Mouse (Mus musculus): Measurements from ENCODE around the gene Klk10. TPM values are rescaled to one million over a fixed set of nuclear protein-coding genes. Genes with fewer than 3 reads are reported as not detected.

The Klk10 gene
- polyA plus RNA-seq, 1 experiment, result 117 TPM

DNA sequence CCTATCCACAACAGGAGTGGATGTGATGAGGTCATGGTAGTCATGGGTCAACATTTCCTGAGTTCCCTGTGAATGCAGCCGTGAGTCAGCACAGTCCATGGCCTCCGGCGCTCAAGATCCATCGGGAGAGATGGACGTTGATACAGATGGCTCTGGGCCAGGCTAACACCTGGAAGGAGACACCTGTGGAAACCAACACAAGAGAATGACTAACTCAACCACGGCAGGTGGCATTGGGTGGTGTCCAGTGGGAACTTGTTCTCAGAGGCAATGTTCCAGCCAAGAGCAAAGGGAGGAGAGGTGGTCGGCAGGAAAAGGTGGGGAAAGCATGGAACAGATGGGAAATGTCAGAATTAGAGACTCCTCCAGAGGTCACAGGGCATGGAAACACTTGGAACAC is 40.7 kb downstream of the Klk10 start:
- no peak overlapping the region for H3K4me3 ChIP-seq (replicated peaks; ENCODE audit: extremely low read depth, low read depth, low read length)
- no peak for TF ChIP-seq CTCF (IDR thresholded peaks at IDR 0.05; ENCODE audit: insufficient read depth, low read length)
- TF ChIP-seq POLR2A (IDR thresholded peaks at IDR 0.05; ENCODE audit: borderline replicate concordance, extremely low read depth, low read depth, low read length), result no peak
- no peaks in the 10 kb centered on the region for H3K4me1 ChIP-seq (ENCODE audit: control insufficient read depth, insufficient read depth, low read length)
- WGBS, result 86% methylated on average over 7 of the region's 7 CpGs
- no peak for DNase-seq

DNA sequence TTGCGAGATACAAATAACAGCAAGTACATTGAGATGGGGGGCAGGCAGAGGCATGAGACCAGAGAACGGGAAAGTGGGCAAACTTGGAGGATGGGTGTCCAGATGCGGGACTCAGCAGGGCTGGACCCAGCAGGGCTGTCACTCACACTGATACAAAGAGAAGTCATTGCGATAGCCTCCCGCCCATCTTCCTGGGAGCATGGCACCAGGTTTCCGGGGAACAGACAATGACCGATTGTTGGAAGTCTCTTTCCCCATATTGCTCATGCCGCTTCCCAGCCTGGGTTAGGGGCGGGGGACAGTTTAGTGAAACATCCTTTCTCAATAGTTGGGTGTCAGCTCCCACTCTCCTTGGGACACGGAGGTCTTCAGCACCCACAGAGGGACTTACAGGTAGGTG is 43.4 kb downstream of the Klk10 start, which contains the start of gene Klk6:
TSS of gene Klk6 (plus strand) at position 301 of the 400 bp plus-strand sequence.
- whole genome bisulfite sequencing, result 82% methylated on average over 10 of the region's 10 CpGs
- Histone ChIP-seq H3K4me3 (replicated peaks; ENCODE audit: extremely low read depth, low read depth, low read length) (no peak within 1 kb of the TSS), H3K4me1 (ENCODE audit: control insufficient read depth, insufficient read depth, low read length) (no peaks in the 10 kb centered on the region)
- DNase-seq, result no peak
- TF ChIP-seq CTCF (IDR thresholded peaks at IDR 0.05; ENCODE audit: insufficient read depth, low read length) (no peak), POLR2A (IDR thresholded peaks at IDR 0.05; ENCODE audit: borderline replicate concordance, extremely low read depth, low read depth, low read length) (no peak)

DNA sequence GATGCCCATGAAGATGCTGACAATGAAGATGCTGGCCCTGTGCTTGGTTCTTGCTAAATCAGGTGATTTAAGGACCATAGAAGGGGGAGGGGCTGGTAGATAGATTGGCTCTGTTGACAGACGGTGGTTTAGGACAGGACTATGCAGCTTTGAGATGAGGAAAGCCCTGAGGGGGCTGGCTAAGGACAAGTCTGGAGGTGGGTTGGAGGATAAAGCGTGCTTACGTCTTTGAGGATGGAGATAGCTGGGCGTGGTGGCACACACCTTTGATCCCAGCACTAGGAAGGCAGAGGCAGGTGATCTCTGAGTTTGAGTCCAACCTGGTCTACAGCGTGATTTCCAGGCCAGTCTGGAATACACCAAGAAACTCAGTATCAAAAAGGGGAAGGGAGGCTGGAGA is 45.2 kb downstream of the Klk10 start:
- no peak for TF ChIP-seq CTCF (IDR thresholded peaks at IDR 0.05; ENCODE audit: insufficient read depth, low read length)
- no peak for TF ChIP-seq POLR2A (IDR thresholded peaks at IDR 0.05; ENCODE audit: borderline replicate concordance, extremely low read depth, low read depth, low read length)
- no peaks in the 10 kb centered on the region for H3K4me1 ChIP-seq (ENCODE audit: control insufficient read depth, insufficient read depth, low read length)
- H3K4me3 ChIP-seq (replicated peaks; ENCODE audit: extremely low read depth, low read depth, low read length), result no peak overlapping the region
- 84% methylated on average over 5 of the region's 5 CpGs for WGBS
- DNase-seq, result no peak

DNA sequence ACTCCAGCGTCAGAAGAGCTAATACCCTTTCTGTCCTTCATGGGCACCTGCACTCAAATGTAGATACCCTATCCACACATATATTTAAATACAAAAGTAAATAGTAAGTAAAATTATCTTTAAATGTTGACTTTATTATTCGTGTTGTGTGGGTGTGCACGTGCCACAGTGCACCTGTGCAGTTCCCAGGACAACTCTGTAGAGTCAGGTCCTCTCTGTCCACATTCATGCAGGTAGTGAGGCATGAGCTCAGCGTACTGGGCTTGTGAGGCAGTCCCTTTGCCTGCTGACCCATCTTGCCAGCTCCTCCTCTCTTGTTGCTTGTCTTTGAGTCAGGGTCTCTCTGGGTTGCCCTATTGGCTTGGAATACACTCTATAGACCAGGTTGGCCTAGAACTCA is 46.9 kb downstream of the Klk10 start:
- no peaks in the 10 kb centered on the region for H3K4me1 ChIP-seq (ENCODE audit: control insufficient read depth, insufficient read depth, low read length)
- WGBS, result 73% methylated on average over 4 of the region's 4 CpGs
- H3K4me3 ChIP-seq (replicated peaks; ENCODE audit: extremely low read depth, low read depth, low read length), result no peak overlapping the region
- DNase-seq, result no peak
- TF ChIP-seq POLR2A (IDR thresholded peaks at IDR 0.05; ENCODE audit: borderline replicate concordance, extremely low read depth, low read depth, low read length), result no peak
- no peak for TF ChIP-seq CTCF (IDR thresholded peaks at IDR 0.05; ENCODE audit: insufficient read depth, low read length)

DNA sequence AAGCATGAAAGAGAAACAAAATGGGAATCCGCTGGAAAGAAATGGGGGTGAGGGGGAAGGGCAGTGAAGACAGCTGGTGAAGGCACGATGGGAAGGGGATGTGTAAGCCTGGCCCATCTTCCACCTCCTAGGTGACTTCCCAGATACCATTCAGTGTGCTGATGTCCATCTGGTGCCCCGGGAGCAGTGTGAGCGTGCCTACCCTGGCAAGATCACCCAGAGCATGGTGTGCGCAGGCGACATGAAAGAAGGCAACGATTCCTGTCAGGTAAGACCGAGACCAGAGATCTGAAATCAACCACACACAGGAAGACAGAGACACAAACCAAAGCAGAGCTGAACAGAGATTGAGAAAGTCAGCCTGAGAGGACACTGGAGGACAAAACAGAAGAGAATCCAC is 48.2 kb downstream of the Klk10 start:
- no peaks in the 10 kb centered on the region for H3K4me1 ChIP-seq (ENCODE audit: control insufficient read depth, insufficient read depth, low read length)
- H3K4me3 ChIP-seq (replicated peaks; ENCODE audit: extremely low read depth, low read depth, low read length), result no peak overlapping the region
- WGBS, result 88% methylated on average over 8 of the region's 8 CpGs
- DNase-seq, result no peak
- no peak for TF ChIP-seq CTCF (IDR thresholded peaks at IDR 0.05; ENCODE audit: insufficient read depth, low read length)
- TF ChIP-seq POLR2A (IDR thresholded peaks at IDR 0.05; ENCODE audit: borderline replicate concordance, extremely low read depth, low read depth, low read length), result no peak

Other genes starting within 250 kb of the Klk10 start
- 11.6 and 15.3 TPM in 2 replicates for gene Cd33, start 236.6 kb upstream of the Klk10 start, polyA plus RNA-seq (2012; rRNA removed)
- gene Zfp658, start 218.8 kb upstream of the Klk10 start, polyA plus RNA-seq (2012; rRNA removed), result 1.6 and 1.8 TPM in 2 replicates
- 2.0 and 2.5 TPM in 2 replicates for gene Zfp719, start 201.4 kb upstream of the Klk10 start, polyA plus RNA-seq (2012; rRNA removed)
- 0.09 TPM in 1 of 2 replicates, not detected in the other for gene Zfp819, start 173.9 kb upstream of the Klk10 start, polyA plus RNA-seq (2012; rRNA removed)
- not detected in 2 replicates for gene Ceacam18, start 146.3 kb upstream of the Klk10 start, polyA plus RNA-seq (2012; rRNA removed)
- 4.8 and 7.0 TPM in 2 replicates for gene Siglece, start 120.9 kb upstream of the Klk10 start, polyA plus RNA-seq (2012; rRNA removed)
- 9.8 and 11.5 TPM in 2 replicates for gene Ctu1, start 109.0 kb upstream of the Klk10 start, polyA plus RNA-seq (2012; rRNA removed)
- 2.2 and 56.2 TPM in 2 replicates for gene Klk14, start 90.6 kb upstream of the Klk10 start, polyA plus RNA-seq (2012; rRNA removed)
- 8.4 and 35.6 TPM in 2 replicates for gene Klk13, start 68.5 kb upstream of the Klk10 start, polyA plus RNA-seq (2012; rRNA removed)
- gene Klk12, start 12.1 kb upstream of the Klk10 start, polyA plus RNA-seq (2012; rRNA removed), result 5.8 TPM in 1 of 2 replicates, not detected in the other
- gene Klk11, start 6.4 kb upstream of the Klk10 start, polyA plus RNA-seq (2012; rRNA removed), result 3.2 and 26.4 TPM in 2 replicates
- gene Klk9, start 10.9 kb downstream of the Klk10 start, polyA plus RNA-seq (2012; rRNA removed), result 11.6 TPM in 1 of 2 replicates, not detected in the other
- 14.5 and 23.8 TPM in 2 replicates for gene Klk8, start 16.5 kb downstream of the Klk10 start, polyA plus RNA-seq (2012; rRNA removed)
- 4.6 TPM in 1 of 2 replicates, not detected in the other for gene Klk7, start 30.3 kb downstream of the Klk10 start, polyA plus RNA-seq (2012; rRNA removed)
- gene Klk6, start 43.5 kb downstream of the Klk10 start, polyA plus RNA-seq (2012; rRNA removed), result 0.13 TPM in 1 of 2 replicates, not detected in the other
- gene Klk5, start 60.9 kb downstream of the Klk10 start, polyA plus RNA-seq (2012; rRNA removed), result 2.7 TPM in 1 of 2 replicates, not detected in the other
- not detected in 2 replicates for gene Klk4, start 100.1 kb downstream of the Klk10 start, polyA plus RNA-seq (2012; rRNA removed)
- gene Klk15, start 152.7 kb downstream of the Klk10 start, polyA plus RNA-seq (2012; rRNA removed), result not detected in 2 replicates
- not detected in 2 replicates for gene Klk1b8, start 169.6 kb downstream of the Klk10 start, polyA plus RNA-seq (2012; rRNA removed)
- not detected in 2 replicates for gene Klk1b1, start 185.7 kb downstream of the Klk10 start, polyA plus RNA-seq (2012; rRNA removed)
- not detected in 2 replicates for gene Klk1b9, start 195.0 kb downstream of the Klk10 start, polyA plus RNA-seq (2012; rRNA removed)
- not detected in 2 replicates for gene Klk1b11, start 214.8 kb downstream of the Klk10 start, polyA plus RNA-seq (2012; rRNA removed)
- gene Klk1b26, start 231.1 kb downstream of the Klk10 start, polyA plus RNA-seq (2012; rRNA removed), result 0.11 TPM in 1 of 2 replicates, not detected in the other